Mouse (Mus musculus) ovary, adult 18-20 months (tissue): ENCODE results near the gene Cdc42bpg.
"Not testable (repeated sequence)": the region's sequence is repeated elsewhere in the genome, so short reads cannot be mapped to it uniquely, and the experiment has no call there.

Source experiments
- DNase-seq: peaks from one replicate; pipeline ENCODE4 v3.0.0; 2022; ENCODE audit warnings: low spot score, mixed read lengths

Gene Cdc42bpg

DNA sequence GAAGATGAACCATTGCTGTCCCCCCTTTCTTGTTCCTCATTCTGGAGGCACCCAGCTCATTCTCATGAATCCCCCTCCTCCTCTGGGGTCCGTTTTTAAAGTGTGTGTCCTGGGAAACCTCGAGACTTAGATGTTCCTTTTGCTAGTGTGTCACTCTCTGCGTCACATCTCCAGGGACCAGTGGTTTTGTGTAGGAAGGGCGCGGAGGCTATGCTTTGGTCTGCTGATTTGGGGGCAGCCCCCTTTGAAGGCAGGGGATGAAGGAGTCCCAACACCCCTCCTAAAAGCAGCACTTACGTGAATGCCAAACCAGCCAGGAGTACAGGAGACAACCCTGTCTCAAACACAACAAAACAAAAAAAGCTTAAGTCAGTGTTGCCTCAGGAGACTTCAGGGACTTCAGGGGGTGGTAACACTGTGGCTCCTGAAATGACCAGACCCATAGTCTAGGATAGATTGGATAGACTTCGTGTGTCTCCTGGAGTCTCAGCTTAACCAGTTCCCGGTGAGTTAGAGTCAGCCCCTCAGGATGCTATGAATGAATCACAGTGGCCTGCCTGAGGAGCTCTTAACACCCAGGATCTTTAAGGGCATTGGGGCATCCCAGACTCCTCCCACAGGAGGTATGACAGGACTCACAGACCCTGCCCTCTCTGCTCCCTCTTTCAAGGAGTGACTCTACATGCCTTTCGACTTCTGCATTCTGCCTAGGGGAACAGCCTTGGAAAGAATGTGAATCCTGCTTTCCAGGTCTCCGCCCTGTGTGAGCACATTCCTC, 28.4 kb upstream of the Cdc42bpg start:
- peak; percentile 55 for DNase-seq

- DNase-seq, result no peak
Measured at GRCm38 (mm10) chr19:6278439-6279073, 27.7 kb upstream of the Cdc42bpg start.

GRCm38 (mm10) chr19:6279481-6280144, 26.6 kb upstream of the Cdc42bpg start:
- DNase-seq, result no peak

GRCm38 (mm10) chr19:6280554-6280953, 25.7 kb upstream of the Cdc42bpg start:
- DNase-seq, result no peak

GRCm38 (mm10) chr19:6281122-6282020, 24.9 kb upstream of the Cdc42bpg start:
- DNase-seq, result no peak

DNA sequence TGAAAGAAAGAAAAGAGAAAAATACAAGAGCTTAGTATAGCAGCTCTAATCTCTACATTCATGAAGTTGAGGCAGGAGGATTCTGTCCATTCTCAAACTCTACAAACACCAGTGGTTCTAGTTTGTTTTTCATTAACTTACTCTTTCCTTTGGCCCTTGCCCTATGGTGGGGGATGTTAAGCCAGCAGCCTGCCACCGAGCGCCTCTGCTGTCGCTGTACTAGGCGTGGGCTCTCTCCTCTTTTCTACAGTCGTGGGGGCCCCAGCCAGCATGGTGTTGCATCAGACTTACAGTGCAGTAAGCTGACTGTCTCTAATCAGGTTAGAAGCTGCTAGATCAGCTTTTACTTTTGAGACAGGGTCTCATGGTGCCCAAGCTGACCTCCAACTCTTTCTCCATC, 23.3 kb upstream of the Cdc42bpg start:
- no peak for DNase-seq

- no peak for DNase-seq
Measured at GRCm38 (mm10) chr19:6284502-6284901, 21.8 kb upstream of the Cdc42bpg start.

DNA sequence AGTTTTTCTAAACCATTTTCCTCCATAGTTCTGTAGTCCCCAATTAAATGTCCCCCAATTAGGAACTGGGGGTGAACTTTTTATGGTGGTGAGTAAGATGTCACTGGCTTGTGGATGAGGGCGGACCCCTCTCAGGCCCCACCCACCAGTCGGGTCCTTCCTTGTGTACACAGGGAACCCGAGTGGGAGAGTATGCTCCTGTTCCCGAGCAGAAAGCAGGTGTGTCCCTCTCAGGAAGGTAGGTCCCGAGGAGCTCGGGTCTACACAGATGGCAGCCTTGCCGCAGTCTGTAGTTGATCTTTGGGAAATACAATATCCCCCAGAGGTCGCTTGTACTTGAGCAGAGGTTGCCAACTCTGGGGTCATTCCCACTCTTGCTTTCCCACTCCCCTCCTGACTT, 21.0 kb upstream of the Cdc42bpg start:
- no peak for DNase-seq

DNA sequence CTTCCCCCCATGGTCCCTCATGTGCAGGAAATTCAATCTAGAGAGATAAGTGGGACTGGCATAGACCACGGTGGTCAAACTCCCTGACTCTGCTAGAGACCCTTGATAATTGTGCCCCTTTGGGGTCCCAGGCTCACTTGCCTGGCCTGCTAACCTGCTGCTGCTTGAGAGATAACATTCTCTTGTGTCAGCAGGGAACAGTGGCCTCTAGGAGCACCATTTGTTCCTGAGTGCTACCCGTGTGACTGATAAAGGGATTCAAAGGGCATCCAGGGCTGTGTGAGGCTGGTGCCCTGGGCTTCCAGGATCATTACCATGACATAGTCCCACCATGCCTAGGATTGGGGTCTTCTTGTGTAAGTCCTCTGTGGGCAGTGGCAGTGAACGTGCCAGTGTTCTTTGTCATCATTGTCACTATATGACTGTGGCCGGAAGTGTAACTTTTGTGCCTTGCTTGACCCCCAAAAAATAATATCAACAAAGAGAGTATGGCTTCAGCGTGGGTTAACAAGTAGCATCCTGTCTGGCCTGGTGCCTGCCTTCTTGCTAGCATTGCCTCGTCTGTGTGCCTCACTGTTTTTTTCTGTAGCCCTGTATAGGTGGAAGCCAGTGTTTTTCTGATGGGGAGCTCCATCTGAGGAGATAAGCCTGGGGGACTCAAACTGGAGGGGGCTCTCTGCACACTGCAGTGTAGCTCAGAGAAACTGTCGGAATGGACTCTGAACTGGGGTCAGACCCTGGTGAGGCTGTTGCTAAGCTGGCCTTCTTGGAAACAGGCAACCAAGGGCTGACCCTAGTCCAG, 20.4 kb upstream of the Cdc42bpg start:
- DNase-seq, result no peak

GRCm38 (mm10) chr19:6286434-6287401, 19.5 kb upstream of the Cdc42bpg start:
- DNase-seq, result peak; percentile 45

DNA sequence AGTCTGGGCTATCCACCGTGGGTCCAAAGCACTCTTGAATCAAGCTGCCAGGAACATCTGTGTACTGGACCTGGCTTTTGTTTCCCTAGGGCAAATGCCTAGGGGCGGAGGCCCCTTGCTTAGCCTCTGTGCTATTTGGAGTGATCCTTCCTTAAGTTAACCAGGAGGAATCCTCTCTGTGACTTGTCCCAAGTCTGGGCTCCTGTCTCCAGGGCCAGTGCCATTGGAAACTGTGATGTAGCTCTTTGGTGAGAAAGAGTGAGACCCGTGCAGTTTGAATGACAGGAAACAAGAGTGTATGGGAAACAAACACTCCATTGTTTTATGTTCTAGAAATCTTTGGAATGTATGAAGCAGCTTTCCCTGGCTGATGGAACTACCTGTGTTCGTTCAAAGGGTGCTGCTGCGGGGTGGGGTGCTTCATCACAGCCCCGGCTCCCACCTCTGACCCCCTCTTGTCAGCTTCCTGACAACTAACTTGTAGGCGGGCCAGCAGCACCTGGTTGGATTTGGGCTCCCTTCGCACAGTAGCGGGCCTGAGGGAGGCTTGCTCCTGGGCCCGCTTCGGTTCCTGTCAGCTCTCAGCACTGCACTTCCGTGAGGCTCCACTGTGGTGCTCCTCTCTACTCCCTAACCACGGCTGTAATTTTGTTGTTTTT, 17.9 kb upstream of the Cdc42bpg start:
- no peak for DNase-seq

- no peak for DNase-seq
Measured at GRCm38 (mm10) chr19:6289696-6290238, 16.5 kb upstream of the Cdc42bpg start.

DNA sequence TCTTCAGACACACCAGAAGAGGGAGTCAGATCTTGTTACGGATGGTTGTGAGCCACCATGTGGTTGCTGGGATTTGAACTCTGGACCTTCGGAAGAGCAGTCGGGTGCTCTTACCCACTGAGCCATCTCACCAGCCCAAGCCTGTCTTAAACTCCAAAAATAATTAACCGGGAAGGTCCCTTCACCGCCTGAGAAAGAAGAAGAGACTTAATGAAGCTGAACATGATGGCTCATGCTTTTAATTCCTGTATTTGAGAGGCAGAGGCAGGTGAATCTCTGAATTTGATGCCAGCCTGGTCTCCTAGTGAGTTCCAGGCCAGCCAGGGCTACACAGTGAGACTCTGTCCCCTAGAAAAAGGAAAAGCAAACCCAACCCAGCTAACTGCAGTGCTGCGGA, 15.5 kb upstream of the Cdc42bpg start:
- DNase-seq, result not testable (repeated sequence)

DNA sequence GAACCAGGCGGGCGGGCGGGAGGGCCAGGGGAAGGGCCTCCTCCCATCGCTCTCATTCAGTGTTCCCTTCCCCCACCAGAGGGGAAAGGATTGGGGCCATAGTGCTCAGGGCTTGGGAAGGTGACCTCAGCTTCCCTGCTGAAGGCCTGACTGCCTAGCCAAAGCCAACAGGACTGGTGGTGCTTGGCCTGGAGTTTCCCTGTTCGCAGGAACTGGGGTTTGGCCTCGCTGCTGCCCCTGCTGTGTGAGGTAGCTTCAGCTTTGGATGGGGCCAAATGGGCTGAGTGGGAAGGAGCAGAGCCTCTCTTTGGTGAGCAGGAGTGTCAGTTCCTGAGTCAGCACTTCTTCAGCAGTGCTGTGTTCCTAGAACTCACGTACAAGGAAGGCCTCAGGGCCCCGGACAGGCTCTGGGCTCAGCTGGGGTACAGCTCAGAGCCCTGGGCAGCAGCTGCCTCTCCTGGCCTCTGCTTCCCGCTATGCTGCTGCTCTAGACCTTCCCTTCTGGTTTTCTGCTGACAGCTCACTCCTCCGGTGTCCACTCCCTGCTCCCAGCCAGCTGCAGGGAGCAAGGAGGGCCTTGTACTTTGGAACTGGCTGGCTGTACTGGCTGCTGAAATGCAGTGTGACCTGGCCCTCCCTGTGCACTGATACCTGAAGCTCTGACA, 15.0 kb upstream of the Cdc42bpg start:
- no peak for DNase-seq

- DNase-seq, result no peak
Measured at GRCm38 (mm10) chr19:6292262-6292661, 14.0 kb upstream of the Cdc42bpg start.

DNA sequence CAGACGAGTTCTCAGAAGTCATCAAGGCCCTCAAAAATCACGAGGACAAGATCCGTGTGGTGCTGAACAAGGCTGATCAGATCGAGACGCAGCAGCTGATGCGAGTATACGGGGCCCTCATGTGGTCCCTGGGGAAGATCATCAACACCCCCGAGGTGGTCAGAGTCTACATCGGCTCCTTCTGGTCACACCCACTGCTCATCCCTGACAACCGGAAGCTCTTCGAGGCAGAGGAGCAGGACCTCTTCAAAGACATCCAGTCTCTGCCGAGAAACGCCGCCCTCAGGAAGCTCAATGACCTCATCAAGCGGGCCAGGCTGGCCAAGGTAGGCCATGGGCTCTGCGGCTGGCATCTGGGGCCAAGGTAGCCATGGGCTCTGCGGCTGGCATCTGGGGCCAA, 12.0 kb upstream of the Cdc42bpg start:
- no peak for DNase-seq

DNA sequence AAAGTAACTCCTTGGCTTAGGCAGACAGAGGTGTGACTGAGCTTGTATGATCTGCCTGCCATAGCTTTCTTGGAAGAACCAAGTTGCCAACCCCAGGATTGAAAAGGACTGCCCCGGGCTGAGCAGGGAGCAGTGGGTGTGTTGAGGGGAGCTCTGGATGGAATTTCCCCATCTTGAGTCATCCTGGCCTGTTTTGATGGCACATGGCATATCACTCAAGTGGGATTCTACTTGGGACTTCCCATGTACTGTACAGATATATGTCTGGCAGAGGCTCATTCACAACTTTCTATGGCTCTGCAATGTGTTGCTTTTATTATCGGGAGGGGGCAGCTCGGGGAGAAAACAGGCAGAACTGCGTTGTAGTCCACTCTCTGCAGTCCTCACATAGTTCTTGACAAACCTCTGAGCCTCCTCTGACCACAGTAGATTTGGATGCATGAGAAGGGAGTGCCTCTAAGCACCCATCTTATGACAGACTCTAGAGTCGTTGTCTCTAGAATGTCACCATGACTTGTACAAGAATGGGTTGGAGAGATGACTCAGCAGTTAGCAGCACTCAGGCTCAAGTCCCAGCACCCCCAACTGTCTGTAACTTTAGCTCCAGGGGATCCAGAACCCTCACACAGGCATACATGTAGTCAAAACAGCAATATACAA, 9.6 kb upstream of the Cdc42bpg start:
- DNase-seq, result no peak

GRCm38 (mm10) chr19:6297641-6298040, 8.6 kb upstream of the Cdc42bpg start:
- peak; percentile 71 for DNase-seq
